Mouse (Mus musculus): ENCODE measurements around the gene Resf1. TPM values are rescaled to one million over a fixed set of nuclear protein-coding genes. Genes with fewer than 3 reads are reported as not detected.
A peak's percentile ranks its signal among the peaks of the same experiment; 100 is the strongest.
"Not testable (repeated sequence)": the region's sequence is repeated elsewhere in the genome, so short reads cannot be mapped to it uniquely, and the experiment has no call there.

The Resf1 gene
- polyA plus RNA-seq, 1 experiment from 2014 or later: 55.2 TPM

GRCm38 (mm10) chr6:149348211-149348610 lies 39.0 kb downstream of the Resf1 start:
- H3K9ac ChIP-seq; H3K4me1 ChIP-seq; H3K27me3 ChIP-seq; H3K27ac ChIP-seq; H3K4me3 ChIP-seq; H3K9me3 ChIP-seq; H3K4me2 ChIP-seq (replicated peaks); H3K36me3 ChIP-seq; ATAC-seq (ENCODE audit: insufficient number of reproducible peaks, insufficient read depth, low FRiP score, low TSS enrichment): not testable (repeated sequence)
- 80% methylated on average over 6 of the region's 6 CpGs for WGBS

GRCm38 (mm10) chr6:149354826-149355495 lies 45.7 kb downstream of the Resf1 start:
- no peak overlapping the region for H3K4me3 ChIP-seq
- 33% methylated on average over 4 of the region's 4 CpGs for WGBS
- H3K27ac ChIP-seq: no peak overlapping the region
- no peaks in the 10 kb centered on the region for H3K4me1 ChIP-seq
- H3K27me3 ChIP-seq: no peaks in the 10 kb centered on the region
- no peak overlapping the region for H3K4me2 ChIP-seq (replicated peaks)
- no peaks in the 10 kb centered on the region for H3K36me3 ChIP-seq
- no peak for ATAC-seq (ENCODE audit: insufficient number of reproducible peaks, insufficient read depth, low FRiP score, low TSS enrichment)
- no peaks in the 10 kb centered on the region for H3K9me3 ChIP-seq
- no peak overlapping the region for H3K9ac ChIP-seq

- 84% methylated on average over 4 of the region's 4 CpGs for WGBS
- not testable (repeated sequence) for ATAC-seq (ENCODE audit: insufficient number of reproducible peaks, insufficient read depth, low FRiP score, low TSS enrichment); H3K9ac ChIP-seq; H3K4me3 ChIP-seq; H3K36me3 ChIP-seq; H3K4me2 ChIP-seq (replicated peaks); H3K27ac ChIP-seq; H3K9me3 ChIP-seq; H3K4me1 ChIP-seq; H3K27me3 ChIP-seq
Observed at GRCm38 (mm10) chr6:149355799-149356198, 46.6 kb downstream of the Resf1 start.

- H3K27ac ChIP-seq: no peak overlapping the region
- H3K27me3 ChIP-seq: no peaks in the 10 kb centered on the region
- H3K36me3 ChIP-seq: no peaks in the 10 kb centered on the region
- ATAC-seq (ENCODE audit: insufficient number of reproducible peaks, insufficient read depth, low FRiP score, low TSS enrichment): no peak
- no peak overlapping the region for H3K9ac ChIP-seq
- no peaks in the 10 kb centered on the region for H3K4me1 ChIP-seq
- H3K4me3 ChIP-seq: no peak overlapping the region
- H3K9me3 ChIP-seq: no peaks in the 10 kb centered on the region
- H3K4me2 ChIP-seq (replicated peaks): no peak overlapping the region
Observed at GRCm38 (mm10) chr6:149357155-149357554, 47.9 kb downstream of the Resf1 start.

- H3K36me3 ChIP-seq; H3K4me2 ChIP-seq (replicated peaks); H3K27me3 ChIP-seq; H3K4me1 ChIP-seq; H3K4me3 ChIP-seq; H3K27ac ChIP-seq; ATAC-seq (ENCODE audit: insufficient number of reproducible peaks, insufficient read depth, low FRiP score, low TSS enrichment); H3K9me3 ChIP-seq; H3K9ac ChIP-seq: not testable (repeated sequence)
- 96% methylated on average over 20 of the region's 20 CpGs for WGBS
Observed at GRCm38 (mm10) chr6:149362533-149362932, 53.3 kb downstream of the Resf1 start.

- H3K4me3 ChIP-seq; H3K27ac ChIP-seq; H3K4me2 ChIP-seq (replicated peaks); H3K4me1 ChIP-seq; H3K9me3 ChIP-seq; H3K27me3 ChIP-seq; H3K9ac ChIP-seq; ATAC-seq (ENCODE audit: insufficient number of reproducible peaks, insufficient read depth, low FRiP score, low TSS enrichment); H3K36me3 ChIP-seq: not testable (repeated sequence)
- 80% methylated on average over 2 of the region's 2 CpGs for WGBS
Observed at GRCm38 (mm10) chr6:149365975-149366374, 56.8 kb downstream of the Resf1 start.

- H3K9me3 ChIP-seq: no peaks in the 10 kb centered on the region
- H3K27ac ChIP-seq: no peak overlapping the region
- H3K4me1 ChIP-seq: no peaks in the 10 kb centered on the region
- H3K36me3 ChIP-seq: no peaks in the 10 kb centered on the region
- H3K27me3 ChIP-seq: no peaks in the 10 kb centered on the region
- H3K9ac ChIP-seq: no peak overlapping the region
- no peak for ATAC-seq (ENCODE audit: insufficient number of reproducible peaks, insufficient read depth, low FRiP score, low TSS enrichment)
- no peak overlapping the region for H3K4me2 ChIP-seq (replicated peaks)
- 83% methylated on average over 2 of the region's 2 CpGs for WGBS
- no peak overlapping the region for H3K4me3 ChIP-seq
Observed at GRCm38 (mm10) chr6:149366403-149366802, 57.2 kb downstream of the Resf1 start.

GRCm38 (mm10) chr6:149374986-149375457 lies 65.8 kb downstream of the Resf1 start:
- no peak overlapping the region for H3K4me2 ChIP-seq (replicated peaks)
- no peaks in the 10 kb centered on the region for H3K36me3 ChIP-seq
- no peaks in the 10 kb centered on the region for H3K27me3 ChIP-seq
- WGBS: 63% methylated on average over 2 of the region's 2 CpGs
- H3K4me3 ChIP-seq: no peak overlapping the region
- peak; percentile 52; the same call in 1 of the 2 replicates for ATAC-seq (ENCODE audit: insufficient number of reproducible peaks, insufficient read depth, low FRiP score, low TSS enrichment)
- H3K9ac ChIP-seq: no peak overlapping the region
- H3K27ac ChIP-seq: no peak overlapping the region
- H3K4me1 ChIP-seq: no peaks in the 10 kb centered on the region
- H3K9me3 ChIP-seq: no peaks in the 10 kb centered on the region

- ATAC-seq (ENCODE audit: insufficient number of reproducible peaks, insufficient read depth, low FRiP score, low TSS enrichment): no peak
- no peak overlapping the region for H3K4me3 ChIP-seq
- WGBS: 60% methylated on average over 2 of the region's 2 CpGs
- H3K27ac ChIP-seq: no peak overlapping the region
- H3K9me3 ChIP-seq: no peaks in the 10 kb centered on the region
- no peak overlapping the region for H3K4me2 ChIP-seq (replicated peaks)
- no peaks in the 10 kb centered on the region for H3K36me3 ChIP-seq
- no peaks in the 10 kb centered on the region for H3K4me1 ChIP-seq
- no peaks in the 10 kb centered on the region for H3K27me3 ChIP-seq
- no peak overlapping the region for H3K9ac ChIP-seq
Observed at GRCm38 (mm10) chr6:149383531-149383930, 74.3 kb downstream of the Resf1 start.

Other genes starting within 250 kb of the Resf1 start
- gene Dennd5b, start 207.7 kb upstream of the Resf1 start, polyA plus RNA-seq (2016; fragmentation: Nextera tagmentation; extraction: Ambion mirVana): 8.1 and 10.3 TPM in 2 replicates
- gene Gm10203, start 179.2 kb upstream of the Resf1 start, polyA plus RNA-seq (2016; fragmentation: Nextera tagmentation; extraction: Ambion mirVana): not detected in 2 replicates
- 12.1 and 15.2 TPM in 2 replicates for gene Etfbkmt, start 169.6 kb upstream of the Resf1 start, polyA plus RNA-seq (2016; fragmentation: Nextera tagmentation; extraction: Ambion mirVana)
- gene Amn1, start 120.7 kb upstream of the Resf1 start, polyA plus RNA-seq (2016; fragmentation: Nextera tagmentation; extraction: Ambion mirVana): 39.6 and 44.9 TPM in 2 replicates
- 7.3 and 9.1 TPM in 2 replicates for gene Bicd1, start 99.5 kb downstream of the Resf1 start, polyA plus RNA-seq (2016; fragmentation: Nextera tagmentation; extraction: Ambion mirVana)

All from embryonic facial prominence, embryonic 12.5 days (tissue).